Mouse (Mus musculus): ENCODE data around the gene Prkce. TPM values are rescaled to one million over a fixed set of nuclear protein-coding genes. Genes with fewer than 3 reads are reported as not detected.
A peak's percentile ranks its signal among the peaks of the same experiment; 100 is the strongest.

The Prkce gene
- polyA plus RNA-seq, 1 experiment from 2014 or later: 11.8 TPM

DNA sequence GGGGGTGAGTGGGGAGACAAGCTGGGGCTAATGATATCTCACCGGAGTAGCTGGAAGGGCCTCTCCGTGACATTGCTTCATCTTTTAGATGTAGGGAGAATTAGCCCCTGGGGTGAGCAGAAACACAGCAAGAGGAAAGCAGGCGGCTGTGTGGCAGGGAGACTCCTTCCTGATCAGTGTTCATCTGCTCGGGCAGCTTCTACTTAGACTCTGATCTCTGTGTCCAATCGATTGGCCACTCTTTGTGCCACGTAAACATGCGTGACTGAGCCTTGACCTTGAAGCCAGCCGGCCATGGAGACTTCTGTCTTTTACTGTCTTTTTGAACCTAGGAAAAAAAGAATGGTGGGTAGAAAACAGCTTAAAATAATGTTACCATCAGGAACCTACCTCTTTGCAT lies 247.0 kb downstream of the Prkce start:
- peak; percentile 53 for ATAC-seq
- peak overlapping the region; percentile 32 for H3K27ac ChIP-seq
- H3K27me3 ChIP-seq: peaks cover 33% of the 10 kb centered on the region
- H3K9ac ChIP-seq (replicated peaks): no peak overlapping the region
- H3K4me1 ChIP-seq (replicated peaks): peaks cover 47% of the 10 kb centered on the region
- H3K36me3 ChIP-seq: no peaks in the 10 kb centered on the region
- WGBS: 37% methylated on average over 8 of the region's 8 CpGs
- H3K9me3 ChIP-seq: no peaks in the 10 kb centered on the region
- H3K4me2 ChIP-seq (replicated peaks): no peak overlapping the region
- no peak overlapping the region for H3K4me3 ChIP-seq (replicated peaks)

DNA sequence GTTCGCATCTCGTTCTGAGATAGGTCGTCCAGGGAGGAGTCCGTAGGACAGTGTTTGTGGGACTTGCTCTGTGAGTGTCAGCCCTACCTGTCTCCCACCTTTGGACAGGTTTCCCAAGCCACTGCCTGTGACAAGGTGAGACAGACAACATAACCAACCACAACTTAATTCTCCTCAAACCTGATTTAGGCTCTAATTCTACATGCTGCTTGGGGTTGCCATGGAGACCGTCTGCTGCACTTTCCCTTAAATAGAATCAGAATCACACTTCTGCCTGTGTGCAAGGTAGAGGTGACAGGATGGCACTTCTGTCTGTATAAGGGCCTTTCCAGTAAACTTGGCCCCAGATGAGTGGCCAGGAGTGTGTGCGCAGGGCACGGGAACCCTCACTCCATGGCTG lies 248.4 kb downstream of the Prkce start:
- 75% methylated on average over 7 of the region's 7 CpGs for WGBS
- peak; percentile 31 for ATAC-seq
- H3K9me3 ChIP-seq: 0 out of 2 replicates have a peak, but pooled peaks cover 4% of the 10 kb centered on the region
- H3K4me2 ChIP-seq (replicated peaks): no peak overlapping the region
- no peak overlapping the region for H3K9ac ChIP-seq (replicated peaks)
- peaks cover 36% of the 10 kb centered on the region for H3K4me1 ChIP-seq (replicated peaks)
- no peaks in the 10 kb centered on the region for H3K36me3 ChIP-seq
- H3K4me3 ChIP-seq (replicated peaks): no peak overlapping the region
- H3K27me3 ChIP-seq: peaks cover 37% of the 10 kb centered on the region
- 0 out of 2 replicates have a peak overlapping the region, but pooled peaks have one; percentile 42 for H3K27ac ChIP-seq

DNA sequence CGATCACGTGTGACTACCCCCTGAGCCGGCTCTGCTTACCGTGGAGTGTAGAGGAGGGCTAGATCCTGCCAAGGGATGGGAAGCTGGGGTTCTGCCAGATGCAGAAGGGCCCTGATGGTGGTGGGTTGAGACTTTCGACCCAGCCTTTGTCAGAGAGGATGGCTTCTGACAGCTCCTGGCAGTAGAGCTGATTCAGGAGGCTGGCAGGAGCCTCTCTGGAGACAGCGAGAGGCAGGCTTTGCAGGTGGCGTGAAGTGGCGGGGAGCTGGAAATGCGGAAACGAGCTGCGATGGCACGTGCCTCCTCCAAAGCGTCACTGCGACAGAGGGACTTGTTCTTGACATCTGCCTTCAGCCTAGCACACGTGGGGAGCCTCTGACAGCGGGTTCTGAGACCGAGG lies 250.7 kb downstream of the Prkce start:
- H3K9ac ChIP-seq (replicated peaks): no peak overlapping the region
- no peak overlapping the region for H3K4me2 ChIP-seq (replicated peaks)
- H3K27ac ChIP-seq: no peak overlapping the region
- H3K4me3 ChIP-seq (replicated peaks): no peak overlapping the region
- H3K36me3 ChIP-seq: no peaks in the 10 kb centered on the region
- H3K4me1 ChIP-seq (replicated peaks): peaks cover 24% of the 10 kb centered on the region
- peaks cover 19% of the 10 kb centered on the region for H3K27me3 ChIP-seq
- 80% methylated on average over 17 of the region's 17 CpGs for WGBS
- H3K9me3 ChIP-seq: 0 out of 2 replicates have a peak, but pooled peaks cover 4% of the 10 kb centered on the region
- ATAC-seq: no peak

DNA sequence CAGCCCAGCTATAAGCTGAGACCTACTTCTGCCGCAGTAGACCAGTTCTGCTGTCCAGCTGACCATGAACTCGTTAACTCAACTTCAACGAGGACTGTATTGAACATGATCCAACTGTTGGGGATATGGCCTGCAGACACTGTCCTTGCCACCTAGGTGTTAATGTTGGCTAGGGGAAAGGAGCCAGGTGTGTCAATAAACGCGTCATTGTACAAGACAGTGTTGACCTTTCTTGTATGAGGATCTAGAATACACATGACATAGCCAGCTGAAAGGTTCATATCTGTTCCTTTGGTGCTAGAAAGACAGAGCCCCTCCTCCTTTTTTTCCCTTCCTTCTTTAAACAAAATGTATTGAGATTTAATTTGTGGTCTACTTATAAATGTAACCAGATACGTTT lies 251.6 kb downstream of the Prkce start:
- peaks cover 16% of the 10 kb centered on the region for H3K27me3 ChIP-seq
- H3K27ac ChIP-seq: no peak overlapping the region
- H3K9me3 ChIP-seq: 0 out of 2 replicates have a peak, but pooled peaks cover 4% of the 10 kb centered on the region
- H3K4me2 ChIP-seq (replicated peaks): no peak overlapping the region
- H3K4me1 ChIP-seq (replicated peaks): peaks cover 29% of the 10 kb centered on the region
- ATAC-seq: no peak
- H3K4me3 ChIP-seq (replicated peaks): no peak overlapping the region
- WGBS: 96% methylated on average over 6 of the region's 6 CpGs
- H3K36me3 ChIP-seq: no peaks in the 10 kb centered on the region
- no peak overlapping the region for H3K9ac ChIP-seq (replicated peaks)

DNA sequence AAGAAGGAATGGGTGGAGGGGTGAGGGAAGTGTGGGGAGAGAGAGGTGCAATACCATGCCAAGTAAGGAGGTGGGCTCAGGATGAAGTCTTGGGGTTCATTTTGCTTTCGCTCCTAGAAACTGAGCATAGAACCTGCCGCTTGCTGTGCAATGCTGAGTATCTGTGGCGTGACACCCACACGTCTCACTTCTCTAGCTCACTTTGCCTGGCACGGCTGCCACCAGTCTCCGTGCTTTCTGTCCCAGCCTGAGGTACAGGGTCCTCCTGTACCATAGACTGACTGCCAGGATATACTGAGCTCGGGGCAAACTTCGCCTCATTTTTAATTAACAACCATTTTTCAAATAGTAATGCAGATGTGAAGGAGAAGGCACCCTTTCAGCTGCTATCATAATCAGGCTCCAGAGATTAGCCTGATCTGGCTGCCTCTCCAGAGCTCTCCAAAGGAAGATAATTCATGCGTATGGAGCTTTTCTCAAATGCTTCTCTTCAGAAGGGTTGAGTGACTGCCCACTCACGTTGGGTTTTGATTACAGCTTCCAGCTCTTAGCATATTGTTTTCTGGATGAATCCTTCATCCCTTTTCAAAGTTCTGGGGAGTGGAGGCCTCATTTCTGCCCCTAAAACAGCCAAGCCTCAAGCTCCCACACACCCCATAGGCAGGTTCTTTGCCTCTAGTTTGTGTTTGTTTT lies 253.2 kb downstream of the Prkce start:
- no peaks in the 10 kb centered on the region for H3K36me3 ChIP-seq
- ATAC-seq: no peak
- 0 out of 2 replicates have a peak overlapping the region, but pooled peaks have one; percentile 20 for H3K27ac ChIP-seq
- H3K4me2 ChIP-seq (replicated peaks): no peak overlapping the region
- peaks cover 4% of the 10 kb centered on the region; the same call in 1 of the 2 replicates for H3K9me3 ChIP-seq
- H3K4me1 ChIP-seq (replicated peaks): peaks cover 16% of the 10 kb centered on the region
- H3K27me3 ChIP-seq: peaks cover 16% of the 10 kb centered on the region
- WGBS: 73% methylated on average over 10 of the region's 10 CpGs
- H3K9ac ChIP-seq (replicated peaks): no peak overlapping the region
- no peak overlapping the region for H3K4me3 ChIP-seq (replicated peaks)

DNA sequence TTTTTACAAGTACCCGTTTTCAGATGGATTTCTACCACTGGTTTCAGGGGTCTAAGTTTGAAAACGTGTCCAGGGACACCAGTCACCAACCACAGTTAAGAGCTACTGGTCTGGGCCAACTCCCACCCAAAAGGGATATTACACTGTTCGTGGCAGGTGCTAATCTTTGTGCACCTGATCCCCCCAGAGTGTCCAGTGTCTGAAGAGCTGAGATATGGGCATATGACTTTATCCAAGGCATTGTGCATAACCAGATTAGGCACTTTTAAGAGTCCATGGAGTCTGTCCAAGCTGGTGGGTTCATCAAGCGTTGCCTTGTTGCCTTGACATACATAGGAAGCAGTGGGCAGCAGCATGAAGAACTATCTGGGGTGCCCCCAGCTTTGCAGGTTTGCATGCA lies 254.4 kb downstream of the Prkce start:
- H3K4me1 ChIP-seq (replicated peaks): peaks cover 6% of the 10 kb centered on the region; the same call in 1 of the 2 replicates
- 78% methylated on average over 4 of the region's 4 CpGs for WGBS
- H3K27me3 ChIP-seq: peaks cover 12% of the 10 kb centered on the region
- no peak for ATAC-seq
- no peak overlapping the region for H3K9ac ChIP-seq (replicated peaks)
- no peaks in the 10 kb centered on the region for H3K36me3 ChIP-seq
- no peak overlapping the region for H3K4me3 ChIP-seq (replicated peaks)
- no peak overlapping the region for H3K4me2 ChIP-seq (replicated peaks)
- H3K27ac ChIP-seq: no peak overlapping the region
- peaks cover 4% of the 10 kb centered on the region; the same call in 1 of the 2 replicates for H3K9me3 ChIP-seq

DNA sequence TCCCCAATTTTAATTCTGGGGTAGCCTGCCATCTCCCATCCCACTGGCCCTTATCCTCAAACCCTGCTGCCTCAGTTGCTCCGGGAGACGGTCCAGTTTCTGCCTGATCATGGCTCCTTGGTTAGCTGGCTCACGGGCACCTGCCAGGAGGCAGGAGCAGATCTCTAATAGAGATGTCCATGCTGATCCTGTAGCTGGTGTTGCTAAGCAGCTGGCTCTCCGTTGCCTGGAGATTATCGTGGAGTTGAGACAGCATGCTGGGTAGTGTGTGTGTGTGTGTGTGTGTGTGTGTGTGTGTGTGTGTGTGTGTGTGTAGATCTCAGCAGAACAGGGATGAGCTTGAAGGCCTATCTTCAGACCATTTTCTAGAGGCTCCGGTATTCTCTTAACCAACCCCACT lies 262.3 kb downstream of the Prkce start:
- no peaks in the 10 kb centered on the region; the same call in 1 of the 2 replicates for H3K9me3 ChIP-seq
- no peak overlapping the region for H3K4me3 ChIP-seq (replicated peaks)
- ATAC-seq: peak; percentile 68
- WGBS: 54% methylated on average over 6 of the region's 6 CpGs
- H3K27me3 ChIP-seq: no peaks in the 10 kb centered on the region
- H3K27ac ChIP-seq: no peak overlapping the region
- no peak overlapping the region for H3K4me2 ChIP-seq (replicated peaks)
- H3K36me3 ChIP-seq: no peaks in the 10 kb centered on the region
- no peaks in the 10 kb centered on the region; the same call in 1 of the 2 replicates for H3K4me1 ChIP-seq (replicated peaks)
- no peak overlapping the region for H3K9ac ChIP-seq (replicated peaks)

DNA sequence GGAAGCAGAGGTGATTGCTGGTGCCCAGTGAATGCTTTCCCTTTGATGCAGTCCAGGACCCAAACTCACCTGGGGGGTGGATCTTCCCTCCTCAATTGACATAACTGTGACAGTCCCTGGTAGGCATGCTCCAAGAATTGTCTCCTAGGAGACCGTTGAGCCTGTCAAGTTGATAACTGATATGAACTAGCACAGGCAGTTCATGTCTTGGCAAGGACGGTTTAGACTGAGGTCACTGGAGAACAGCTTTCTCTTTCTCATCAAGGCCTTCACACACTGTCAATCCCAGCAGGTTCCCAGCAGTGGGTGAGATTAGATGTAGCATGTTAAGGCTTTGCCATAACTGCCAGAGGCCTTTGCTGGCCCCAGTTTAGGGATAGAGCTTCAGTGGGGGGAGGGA lies 265.5 kb downstream of the Prkce start:
- WGBS: 92% methylated on average over 2 of the region's 2 CpGs
- Histone ChIP-seq H3K9me3 (no peaks in the 10 kb centered on the region), H3K4me2 (replicated peaks) (no peak overlapping the region), H3K36me3 (no peaks in the 10 kb centered on the region), H3K4me3 (replicated peaks) (no peak overlapping the region), H3K9ac (replicated peaks) (no peak overlapping the region), H3K27ac (no peak overlapping the region), H3K4me1 (replicated peaks) (no peaks in the 10 kb centered on the region; the same call in 1 of the 2 replicates), H3K27me3 (no peaks in the 10 kb centered on the region)
- no peak for ATAC-seq

DNA sequence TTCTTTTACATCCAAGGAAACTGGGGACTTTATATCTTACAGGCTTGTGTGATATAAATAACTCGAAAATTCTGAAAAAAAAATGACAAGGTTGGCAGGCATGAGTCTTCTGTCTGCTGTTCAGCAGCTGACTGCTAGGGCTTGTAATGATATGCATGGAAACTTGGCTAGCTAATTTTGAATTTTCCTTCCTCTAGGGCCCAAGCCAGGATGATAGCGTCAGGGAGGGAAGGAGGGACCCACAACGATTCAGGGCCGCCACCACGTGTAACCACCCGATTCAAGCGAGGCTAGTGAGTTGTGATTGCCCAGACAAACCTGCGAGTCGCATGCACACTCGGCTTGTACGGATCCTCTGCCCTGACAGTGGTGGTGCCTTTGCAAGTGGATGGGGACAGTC lies 266.2 kb downstream of the Prkce start:
- Histone ChIP-seq H3K4me3 (replicated peaks) (no peak overlapping the region), H3K9me3 (no peaks in the 10 kb centered on the region), H3K9ac (replicated peaks) (no peak overlapping the region), H3K27ac (no peak overlapping the region), H3K4me1 (replicated peaks) (no peaks in the 10 kb centered on the region; the same call in 1 of the 2 replicates), H3K27me3 (no peaks in the 10 kb centered on the region), H3K4me2 (replicated peaks) (no peak overlapping the region), H3K36me3 (no peaks in the 10 kb centered on the region)
- no peak for ATAC-seq
- WGBS: 93% methylated on average over 11 of the region's 11 CpGs

DNA sequence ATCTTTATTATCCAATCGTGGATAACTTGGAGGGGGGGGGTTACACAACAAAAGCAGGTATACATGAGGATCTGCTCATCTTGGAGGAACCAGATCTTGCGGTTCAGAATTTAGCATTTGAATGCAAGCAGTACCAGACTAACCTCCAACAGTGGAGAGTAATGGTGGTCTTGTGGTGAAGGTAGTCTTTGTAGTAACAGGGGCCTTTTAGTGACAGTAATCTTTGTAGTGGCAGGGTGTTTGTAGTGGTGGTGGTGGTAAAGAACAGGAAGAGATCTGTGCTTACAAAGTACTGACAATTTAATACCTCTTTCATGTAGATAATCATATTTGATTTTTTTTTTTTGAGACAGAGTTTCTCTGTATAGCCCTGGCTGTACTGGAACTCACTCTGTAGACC lies 267.2 kb downstream of the Prkce start:
- no peaks in the 10 kb centered on the region for H3K36me3 ChIP-seq
- H3K27me3 ChIP-seq: no peaks in the 10 kb centered on the region
- no peak overlapping the region for H3K9ac ChIP-seq (replicated peaks)
- H3K4me2 ChIP-seq (replicated peaks): no peak overlapping the region
- 56% methylated on average over 2 of the region's 2 CpGs for WGBS
- no peak overlapping the region for H3K27ac ChIP-seq
- H3K4me1 ChIP-seq (replicated peaks): no peaks in the 10 kb centered on the region; the same call in 1 of the 2 replicates
- no peaks in the 10 kb centered on the region for H3K9me3 ChIP-seq
- H3K4me3 ChIP-seq (replicated peaks): no peak overlapping the region
- ATAC-seq: no peak

DNA sequence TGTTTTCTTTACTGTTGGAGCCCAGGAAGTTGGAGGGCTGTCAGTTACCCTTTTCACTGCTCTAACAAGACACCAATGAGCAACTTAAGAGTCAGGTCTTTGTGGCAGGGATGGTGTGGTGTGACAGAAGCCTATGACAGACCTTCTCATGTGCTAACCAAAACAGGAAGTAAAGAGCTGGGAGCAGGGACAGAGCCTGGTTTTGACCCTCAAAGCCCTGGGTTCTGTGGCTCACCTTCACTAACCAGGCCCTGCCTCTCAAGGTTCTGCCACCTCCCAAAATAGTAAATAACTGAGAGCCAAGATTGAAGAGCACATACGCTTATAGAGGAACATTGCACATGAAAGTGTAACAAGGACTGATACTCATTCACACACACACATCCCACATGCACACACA lies 268.0 kb downstream of the Prkce start:
- 100% methylated on average over 1 of the region's 1 CpGs for WGBS
- no peak overlapping the region for H3K9ac ChIP-seq (replicated peaks)
- ATAC-seq: no peak
- H3K36me3 ChIP-seq: no peaks in the 10 kb centered on the region
- no peak overlapping the region for H3K4me2 ChIP-seq (replicated peaks)
- H3K9me3 ChIP-seq: no peaks in the 10 kb centered on the region
- no peak overlapping the region for H3K4me3 ChIP-seq (replicated peaks)
- H3K27ac ChIP-seq: no peak overlapping the region
- H3K4me1 ChIP-seq (replicated peaks): no peaks in the 10 kb centered on the region
- H3K27me3 ChIP-seq: no peaks in the 10 kb centered on the region

DNA sequence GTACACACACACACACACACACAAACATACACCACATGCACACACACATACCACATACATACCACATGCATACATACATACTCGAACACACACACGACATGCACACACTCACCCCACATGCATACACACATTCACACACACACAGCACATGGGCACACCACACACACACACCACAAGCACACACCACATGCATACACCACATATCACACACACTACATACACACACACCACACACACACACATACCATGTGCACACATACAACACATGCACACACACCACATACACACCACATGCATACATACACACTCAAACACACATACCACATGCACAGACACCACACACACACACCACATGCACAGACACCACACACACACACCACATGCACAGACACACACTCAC lies 268.4 kb downstream of the Prkce start:
- Histone ChIP-seq H3K4me1 (replicated peaks) (no peaks in the 10 kb centered on the region), H3K36me3 (no peaks in the 10 kb centered on the region), H3K9me3 (no peaks in the 10 kb centered on the region), H3K4me3 (replicated peaks) (no peak overlapping the region), H3K27ac (no peak overlapping the region), H3K27me3 (no peaks in the 10 kb centered on the region), H3K9ac (replicated peaks) (no peak overlapping the region), H3K4me2 (replicated peaks) (no peak overlapping the region)
- peak; percentile 53; the same call in 1 of the 2 replicates for ATAC-seq
- 93% methylated on average over 2 of the region's 2 CpGs for WGBS
